Mouse (Mus musculus) gastrocnemius, postnatal 4 days (tissue): ENCODE data around the gene Ndufaf1. TPM values are rescaled to one million over a fixed set of nuclear protein-coding genes. Genes with fewer than 3 reads are reported as not detected.

Experiments used
- DNase-seq, 2 experiments: peaks; one replicate each; pipeline ENCODE4 v3.0.0; 2021 to 2022; ENCODE audit warnings: low spot score in 2 of 2, mixed read lengths in 2 of 2
- total RNA-seq, 2 experiments: library from RNA; stranded (reverse); gene quantifications; 2 replicates each; pipeline ENCODE4 v1.2.3; 2021

Gene Ndufaf1
- total RNA-seq, 2 experiments from 2014 or later = 31.2 to 32.4 TPM

- DNase-seq = peak; percentile 78 to 90
Observed at GRCm38 (mm10) chr2:119618199-119618982, 44.2 kb downstream of the Ndufaf1 start, which contains the start of the genes Nusap1 and Oip5. Gene Nusap1, plus strand, starts transcription at chr2:119618298. Gene Oip5, minus strand, starts transcription at chr2:119618469.

DNA sequence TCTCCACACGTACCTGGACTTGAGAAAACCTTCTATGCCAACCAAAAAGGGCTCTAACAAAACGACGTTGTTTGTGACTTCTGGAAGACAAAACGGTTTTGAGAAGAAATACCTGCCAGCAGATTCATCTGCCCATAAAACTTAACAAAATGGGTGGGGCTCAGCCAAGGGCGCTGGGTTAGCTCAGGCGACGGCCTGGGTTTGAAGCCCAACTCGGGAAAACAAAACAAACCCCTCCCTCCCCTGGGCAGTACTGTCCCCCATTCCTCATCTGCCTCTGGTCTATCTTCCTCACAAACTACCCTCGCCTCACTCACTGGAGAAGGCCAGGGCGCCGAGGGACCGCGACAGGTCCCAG, 44.8 kb downstream of the Ndufaf1 start:
- no peak for DNase-seq

GRCm38 (mm10) chr2:119607023-119607422, 55.6 kb downstream of the Ndufaf1 start:
- no peak for DNase-seq

Other genes with a start within 250 kb of the Ndufaf1 start
- 10 to 100 TPM; 18.0 TPM for gene Ino80, start 185.1 kb downstream of the Ndufaf1 start, total RNA-seq
- gene Exd1, start 115.2 kb downstream of the Ndufaf1 start, total RNA-seq = under 1 TPM; 0.05 to 0.15 TPM
- gene Chp1, start 115.1 kb downstream of the Ndufaf1 start, total RNA-seq = 10 to 100 TPM; 58.5 to 64.0 TPM
- 10 to 100 TPM; 14.8 to 17.1 TPM for gene Nusap1, start 44.5 kb downstream of the Ndufaf1 start, total RNA-seq
- gene Oip5, start 44.4 kb downstream of the Ndufaf1 start, total RNA-seq = 1 to 10 TPM; 5.0 to 5.7 TPM
- 10 to 100 TPM; 32.3 to 38.3 TPM for gene Rtf1, start 12.2 kb upstream of the Ndufaf1 start, total RNA-seq
- gene Itpka, start 79.5 kb upstream of the Ndufaf1 start, total RNA-seq = under 1 TPM; 0.29 to 0.34 TPM
- not detected for gene Ltk, start 97.6 kb upstream of the Ndufaf1 start, total RNA-seq
- gene Rpap1, start 124.7 kb upstream of the Ndufaf1 start, total RNA-seq = 10 to 100 TPM; 18.3 to 19.9 TPM
- gene Tyro3, start 134.9 kb upstream of the Ndufaf1 start, total RNA-seq = 1 to 10 TPM; 8.8 to 9.7 TPM
- gene Mga, start 234.4 kb upstream of the Ndufaf1 start, total RNA-seq = 10 to 100 TPM; 69.0 to 70.8 TPM